Mouse (Mus musculus) spleen, adult 2 months (tissue): ENCODE results near the gene Smim26. TPM values are rescaled to one million over a fixed set of nuclear protein-coding genes. Genes with fewer than 3 reads are reported as not detected.

Experiments
- DNase-seq, 2 experiments: peaks; one replicate each; pipeline versions ENCODE4 v3.0.0 to v3.0.0-alpha.2; 2012 to 2021; ENCODE audit warnings: low spot score in 2 of 2, low read depth in 1 of 2
- H3K27ac ChIP-seq: fragments of 200-500 bp; 2 replicates; pipeline ENCODE4 v1.5.1; 2012; ENCODE audit warnings: low read length, inconsistent platforms; ENCODE audit not compliant: insufficient read depth
- H3K27me3 ChIP-seq: fragments of 200-500 bp; 2 replicates; pipeline ENCODE4 v1.6.1; 2012; ENCODE audit warnings: mild to moderate bottlenecking, moderate library complexity, low read length, inconsistent platforms; ENCODE audit not compliant: control insufficient read depth, insufficient read depth
- H3K36me3 ChIP-seq: fragments of 200-500 bp; 2 replicates; pipeline ENCODE4 v1.6.1; 2012; ENCODE audit warnings: mild to moderate bottlenecking, low read length, inconsistent platforms; ENCODE audit not compliant: control insufficient read depth, insufficient read depth
- H3K4me1 ChIP-seq: fragments of 200-500 bp; 2 replicates; pipeline ENCODE4 v1.6.1; 2011; ENCODE audit warnings: inconsistent platforms; ENCODE audit not compliant: control insufficient read depth, insufficient read depth, insufficient read length
- H3K4me3 ChIP-seq: fragments of 200-500 bp; 2 replicates; pipeline ENCODE4 v1.5.1; 2011; ENCODE audit warnings: mild to moderate bottlenecking, inconsistent platforms; ENCODE audit not compliant: insufficient read depth, insufficient read length; ENCODE audit errors: extremely low read depth
- CTCF ChIP-seq: fragments of 200-500 bp; IDR thresholded peaks from 2 replicates; pipeline ENCODE4 v1.5.1; 2011; ENCODE audit warnings: mild to moderate bottlenecking, inconsistent platforms; ENCODE audit not compliant: insufficient read depth, insufficient read length, insufficient replicate concordance; ENCODE audit errors: extremely low read depth
- POLR2A ChIP-seq: fragments of 200-500 bp; IDR thresholded peaks from 2 replicates; pipeline ENCODE4 v1.6.1; 2011; ENCODE audit warnings: low read depth, low read length, inconsistent platforms
- WGBS: fragments of 180-500 bp; shearing (Covaris S2); methylation state at CpG from one replicate; pipeline ENCODE4 v1.1.7; 2018; 5-methylcytosine and 5-hydroxymethylcytosine counted together
- polyA plus RNA-seq: library from polyadenylated mRNA; depleted of rRNA; stranded (reverse); fragments of >200 nt; gene quantifications from 2 replicates; pipeline ENCODE4 v1.2.3, GENCODE M21; 2012

The Smim26 gene
- polyA plus RNA-seq, 1 experiment: 0.77 TPM

- Histone ChIP-seq H3K27me3 (no peaks in the 10 kb centered on the region), H3K36me3 (no peaks in the 10 kb centered on the region; the same call in 1 of the 2 replicates), H3K4me3 (no peak overlapping the region), H3K4me1 (no peaks in the 10 kb centered on the region; the same call in 1 of the 2 replicates), H3K27ac (no peak overlapping the region)
- WGBS: 91% methylated on average over 1 of the region's 1 CpGs
- DNase-seq: no peak
- TF ChIP-seq CTCF (no peak), POLR2A (no peak)
Observed at GRCm38 (mm10) chr2:144601576-144601975, 7.7 kb downstream of the Smim26 start.

GRCm38 (mm10) chr2:144613956-144614355, 20.1 kb downstream of the Smim26 start:
- no peak for DNase-seq
- H3K27me3 ChIP-seq: no peaks in the 10 kb centered on the region
- 95% methylated on average over 6 of the region's 6 CpGs for WGBS
- H3K36me3 ChIP-seq: no peaks in the 10 kb centered on the region; the same call in 1 of the 2 replicates
- no peak overlapping the region for H3K4me3 ChIP-seq
- H3K27ac ChIP-seq: no peak overlapping the region
- TF ChIP-seq POLR2A (no peak), CTCF (no peak)
- no peaks in the 10 kb centered on the region for H3K4me1 ChIP-seq

GRCm38 (mm10) chr2:144617074-144617874, 23.4 kb downstream of the Smim26 start:
- Histone ChIP-seq H3K36me3 (peaks cover 2% of the 10 kb centered on the region; the same call in 1 of the 2 replicates), H3K27me3 (no peaks in the 10 kb centered on the region), H3K4me3 (no peak overlapping the region), H3K4me1 (no peaks in the 10 kb centered on the region), H3K27ac (no peak overlapping the region)
- DNase-seq: no peak
- TF ChIP-seq CTCF: no peak
- TF ChIP-seq POLR2A: no peak
- 88% methylated on average over 16 of the region's 16 CpGs for WGBS

GRCm38 (mm10) chr2:144621491-144621890, 27.6 kb downstream of the Smim26 start:
- H3K27ac ChIP-seq: no peak overlapping the region
- peaks cover 2% of the 10 kb centered on the region; the same call in 1 of the 2 replicates for H3K36me3 ChIP-seq
- WGBS: 90% methylated on average over 6 of the region's 6 CpGs
- TF ChIP-seq CTCF (no peak), POLR2A (no peak)
- no peak overlapping the region for H3K4me3 ChIP-seq
- H3K27me3 ChIP-seq: no peaks in the 10 kb centered on the region
- H3K4me1 ChIP-seq: no peaks in the 10 kb centered on the region
- DNase-seq: no peak

GRCm38 (mm10) chr2:144633551-144633950, 39.7 kb downstream of the Smim26 start:
- no peak for DNase-seq
- WGBS: 86% methylated on average over 2 of the region's 2 CpGs
- no peak overlapping the region for H3K27ac ChIP-seq
- H3K27me3 ChIP-seq: no peaks in the 10 kb centered on the region
- TF ChIP-seq CTCF: no peak
- no peak for TF ChIP-seq POLR2A
- no peak overlapping the region for H3K4me3 ChIP-seq
- H3K4me1 ChIP-seq: no peaks in the 10 kb centered on the region
- H3K36me3 ChIP-seq: no peaks in the 10 kb centered on the region; the same call in 1 of the 2 replicates

GRCm38 (mm10) chr2:144634231-144634630, 40.4 kb downstream of the Smim26 start:
- no peaks in the 10 kb centered on the region for H3K4me1 ChIP-seq
- no peak overlapping the region for H3K27ac ChIP-seq
- no peaks in the 10 kb centered on the region for H3K27me3 ChIP-seq
- TF ChIP-seq CTCF: no peak
- no peak for TF ChIP-seq POLR2A
- no peak overlapping the region for H3K4me3 ChIP-seq
- DNase-seq: no peak
- WGBS: 82% methylated on average over 5 of the region's 5 CpGs
- no peaks in the 10 kb centered on the region; the same call in 1 of the 2 replicates for H3K36me3 ChIP-seq

GRCm38 (mm10) chr2:144634729-144635128, 40.9 kb downstream of the Smim26 start:
- no peaks in the 10 kb centered on the region; the same call in 1 of the 2 replicates for H3K36me3 ChIP-seq
- no peaks in the 10 kb centered on the region for H3K27me3 ChIP-seq
- H3K27ac ChIP-seq: no peak overlapping the region
- H3K4me1 ChIP-seq: no peaks in the 10 kb centered on the region
- no peak for DNase-seq
- no peak overlapping the region for H3K4me3 ChIP-seq
- WGBS: 94% methylated on average over 2 of the region's 2 CpGs
- TF ChIP-seq CTCF (no peak), POLR2A (no peak)
